24 mouse cellular contexts compared by ENCODE assay signal in the genomic region with DNA sequence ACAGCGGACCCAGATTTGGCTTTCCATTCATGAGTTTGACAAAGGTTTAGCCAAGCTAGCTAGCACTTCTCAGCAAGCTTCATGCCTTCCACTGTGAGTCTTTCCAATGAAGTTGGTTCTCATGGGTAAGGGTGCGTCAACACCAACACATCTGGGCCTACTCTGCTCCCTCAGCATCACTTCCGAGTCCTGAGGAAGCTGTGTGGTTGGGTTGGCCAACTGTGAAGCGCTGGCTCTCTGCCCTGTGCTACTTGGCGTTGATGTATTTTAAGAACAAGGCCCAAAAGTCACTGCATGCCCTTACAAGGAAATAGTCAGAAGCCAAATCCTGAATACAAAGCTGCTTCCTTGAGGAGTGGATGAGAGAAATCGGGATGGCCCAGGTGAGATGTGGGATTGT. TPM values are rescaled to one million over a fixed set of nuclear protein-coding genes. Genes with fewer than 3 reads are reported as not detected.
DNase-seq lines count a peak whose midpoint lies in the region; TF ChIP-seq lines count a peak whose summit lies in the region.
"Had no signal": no experiment of that assay in that cellular context is flagged by ENCODE, and none has a peak within 500 bp of the region (broad histone marks: within the 10 kb centered on the region; RNA-seq: fewer than 3 reads in every experiment).

No protein-coding gene starts in this region.

- DNase-seq in gastrocnemius, adult 2 months, result peak; percentile 47
- no peak for DNase-seq in gastrocnemius, postnatal 10 days
- DNase-seq in testis, postnatal 10 days (ENCODE audit: low spot score), result peak; percentile 44
- DNase-seq in testis, postnatal 14 days (ENCODE audit: low spot score), result no peak
- peak; percentile 63 for DNase-seq in heart, postnatal 4 days
- no peak for DNase-seq in left cerebral cortex, postnatal 25 days (ENCODE audit: low spot score in 2 of 2)
- DNase-seq in limb, embryonic 10.5 days (ENCODE audit: low spot score), result no peak
- no peak for DNase-seq in layer of hippocampus, adult 9-11 months
- DNase-seq: cerebellum, adult 11 months; cerebellum, postnatal 36 days; lung, postnatal 4 days; right cerebral cortex, postnatal 25 days; thymus, adult 18-20 months had no signal

- H3K27me3 ChIP-seq in limb, embryonic 10.5 days (ENCODE audit: low read depth, poor library complexity, severe bottlenecking), result no peaks in the 10 kb centered on the region
- H3K27me3 ChIP-seq: embryonic facial prominence, embryonic 13.5 days; hindbrain, embryonic 13.5 days; intestine, embryonic 15.5 days; kidney, embryonic 15.5 days; midbrain, embryonic 15.5 days had no signal

- 91% methylated on average over 6 of the region's 6 CpGs for WGBS in limb, embryonic 10.5 days

- no peaks in the 10 kb centered on the region for H3K36me3 ChIP-seq in limb, embryonic 10.5 days
- H3K36me3 ChIP-seq: embryonic facial prominence, embryonic 13.5 days; forebrain, embryonic 10.5 days; hindbrain, embryonic 13.5 days; intestine, embryonic 15.5 days; kidney, embryonic 15.5 days; midbrain, embryonic 15.5 days had no signal

- H3K27ac ChIP-seq in gastrocnemius, adult 2 months, result peak overlapping the region; percentile 51; the same call in 1 of the 2 replicates
- no peak overlapping the region for H3K27ac ChIP-seq in limb, embryonic 10.5 days
- H3K27ac ChIP-seq: embryonic facial prominence, embryonic 13.5 days; forebrain, embryonic 10.5 days; hindbrain, embryonic 13.5 days; intestine, embryonic 15.5 days; kidney, embryonic 15.5 days; midbrain, embryonic 15.5 days had no signal

- TF ChIP-seq CTCF in gastrocnemius, adult 2 months (IDR thresholded peaks at IDR 0.05), result no peak

- H3K9me3 ChIP-seq in limb, embryonic 10.5 days (replicated peaks), result no peaks in the 10 kb centered on the region
- H3K9me3 ChIP-seq: embryonic facial prominence, embryonic 13.5 days; forebrain, embryonic 10.5 days; hindbrain, embryonic 13.5 days; intestine, embryonic 15.5 days; kidney, embryonic 15.5 days; midbrain, embryonic 15.5 days had no signal

- H3K4me3 ChIP-seq in gastrocnemius, adult 2 months, result no peak overlapping the region
- no peak overlapping the region for H3K4me3 ChIP-seq in limb, embryonic 10.5 days
- H3K4me3 ChIP-seq: embryonic facial prominence, embryonic 13.5 days; forebrain, embryonic 10.5 days; hindbrain, embryonic 13.5 days; intestine, embryonic 15.5 days; kidney, embryonic 15.5 days; midbrain, embryonic 15.5 days had no signal

- H3K4me1 ChIP-seq in limb, embryonic 10.5 days, result no peaks in the 10 kb centered on the region
- H3K4me1 ChIP-seq: embryonic facial prominence, embryonic 13.5 days; forebrain, embryonic 10.5 days; intestine, embryonic 15.5 days; kidney, embryonic 15.5 days; midbrain, embryonic 15.5 days had no signal

- intact Hi-C loops in gastrocnemius, adult 2 months (cut with DNase I), result no loop called here
- intact Hi-C loops in left cerebral cortex, postnatal 25 days (cut with DNase I), result no loop called here

RNA-seq across cellular contexts. Expression of a gene that starts 59.4 kb away (rescaled TPM):
- not detected for total RNA-seq in gastrocnemius, adult 2 months (2021)
- total RNA-seq in gastrocnemius, postnatal 10 days (2021), result not detected
- total RNA-seq in heart, postnatal 4 days (2021), result not detected
- total RNA-seq in left cerebral cortex, postnatal 25 days (2021), result not detected
- polyA plus RNA-seq in limb, embryonic 10.5 days (2016; fragmentation: Nextera tagmentation; extraction: Ambion mirVana), result not detected in 2 replicates
- total RNA-seq: layer of hippocampus, adult 8-10 months; left cerebral cortex, postnatal 10 days; liver, adult 2 months; MEL had no signal
- polyA plus RNA-seq: CD4-positive, CD25-positive, alpha-beta regulatory T cell, adult 4 months; forebrain, embryonic 10.5 days; hindbrain, embryonic 13.5 days; intestine, embryonic 15.5 days; liver, adult 2 months; midbrain, embryonic 15.5 days had no signal

Comparison
In these comparisons a context has a peak if more than half of its experiments do, and no peak if none do; other contexts are left out.
1. DNase-seq: peak in gastrocnemius, adult 2 months (single experiment), testis, postnatal 10 days (single experiment) and heart, postnatal 4 days (single experiment); none in gastrocnemius, postnatal 10 days (single experiment), testis, postnatal 14 days (single experiment), left cerebral cortex, postnatal 25 days (0 of 2), limb, embryonic 10.5 days (single experiment) and layer of hippocampus, adult 9-11 months (single experiment).